8 mouse cellular contexts compared by ENCODE assay signal in genomic region chr13:41606081-41607000, GRCm38 (mm10). TPM values are rescaled to one million over a fixed set of nuclear protein-coding genes. Genes with fewer than 3 reads are reported as not detected.
DNase-seq lines count a peak whose midpoint lies in the region; ATAC-seq and TF ChIP-seq lines count a peak whose summit lies in the region.

No protein-coding gene starts in this region.

- peaks cover 2 to 15% of the 10 kb centered on the region in 2 experiments; a peak in 3 of 4 replicates for H3K4me1 ChIP-seq in MEL (ENCODE audit: control insufficient read depth in 1 of 2, insufficient read depth in 2 of 2, low read length in 2 of 2)
- H3K4me1 ChIP-seq in brown adipose tissue, adult 24 weeks (ENCODE audit: control insufficient read depth, insufficient read depth, insufficient read length, low read length), result no peaks in the 10 kb centered on the region
- H3K4me1 ChIP-seq in forebrain, embryonic 11.5 days (replicated peaks; ENCODE audit: control insufficient read depth, insufficient read depth, low read length), result peaks cover 4% of the 10 kb centered on the region; the same call in 1 of the 2 replicates

- ATAC-seq in forebrain, embryonic 11.5 days (replicated peaks; ENCODE audit: low FRiP score), result peak; percentile 50
- no peak for ATAC-seq in granulocyte monocyte progenitor cell, adult 5-6 weeks (replicated peaks; ENCODE audit: poor library complexity, severe bottlenecking)

- no peak for TF ChIP-seq POLR2A in MEL (IDR thresholded peaks at IDR 0.05; ENCODE audit: control insufficient read depth in 1 of 2, insufficient read depth in 1 of 2, low read depth in 1 of 2, low read length in 2 of 2, poor library complexity in 1 of 2)

- H3K79me2 ChIP-seq in MEL (ENCODE audit: control insufficient read depth, insufficient read depth, low read length, poor library complexity), result peaks cover 14% of the 10 kb centered on the region

- no peak for TF ChIP-seq EP300 in MEL (IDR thresholded peaks at IDR 0.05; ENCODE audit: low read depth in 1 of 2, low read length in 2 of 2)

- TF ChIP-seq CTCF in MEL (IDR thresholded peaks at IDR 0.05 in 2 of 3, conservative IDR thresholded peaks at IDR 0.05 in 1 of 3; ENCODE audit: control insufficient read depth in 1 of 3, insufficient read depth in 1 of 3, low read depth in 2 of 3, low read length in 3 of 3, poor library complexity in 1 of 3, severe bottlenecking in 1 of 3), result no peak

- DNase-seq in MEL (ENCODE audit: low read depth, low spot score), result peak; percentile 68
- peak; percentile 81 for DNase-seq in forebrain, embryonic 11.5 days (ENCODE audit: low spot score)
- DNase-seq in heart, postnatal 10 days, result peak; percentile 66 to 69
- DNase-seq in kidney, postnatal 4 days, result peak; percentile 54 to 67
- peak; percentile 40 for DNase-seq in lung, postnatal 36 days
- DNase-seq in right cerebral cortex, adult 2 months (ENCODE audit: low spot score in 2 of 2), result peak; percentile 43 to 44

- H3K4me2 ChIP-seq in forebrain, embryonic 11.5 days (ENCODE audit: low read depth, low read length, severe bottlenecking), result peak overlapping the region; percentile 69

- no peaks in the 10 kb centered on the region for H3K27me3 ChIP-seq in MEL (ENCODE audit: control insufficient read depth in 1 of 2, insufficient read depth in 2 of 2, low read length in 2 of 2)
- H3K27me3 ChIP-seq in forebrain, embryonic 11.5 days (ENCODE audit: control insufficient read depth, insufficient read depth, low read length), result no peaks in the 10 kb centered on the region

- WGBS in forebrain, embryonic 11.5 days, result 3% methylated on average over 53 of the region's 67 CpGs

- intact Hi-C loops in heart, postnatal 10 days (cut with DNase I), result no loop called here

- H3K4me3 ChIP-seq in MEL (ENCODE audit: control insufficient read depth in 1 of 2, insufficient read depth in 1 of 2, low read depth in 2 of 2, low read length in 2 of 2), result peak overlapping the region; percentile 76 to 95
- H3K4me3 ChIP-seq in brown adipose tissue, adult 24 weeks (ENCODE audit: insufficient read depth, low read depth, low read length), result peak overlapping the region; percentile 97
- peak overlapping the region; percentile 94 for H3K4me3 ChIP-seq in forebrain, embryonic 11.5 days (ENCODE audit: low read depth, low read length)

- no peak for TF ChIP-seq RAD21 in MEL (IDR thresholded peaks at IDR 0.05; ENCODE audit: low read depth, low read length)

- no peaks in the 10 kb centered on the region for H3K9me3 ChIP-seq in MEL (replicated peaks; ENCODE audit: insufficient read depth, low read length)
- no peaks in the 10 kb centered on the region for H3K9me3 ChIP-seq in forebrain, embryonic 11.5 days (ENCODE audit: control insufficient read depth, low read length)

- H3K9ac ChIP-seq in MEL (ENCODE audit: control insufficient read depth, low read depth, low read length, poor library complexity, severe bottlenecking), result peak overlapping the region; percentile 94
- H3K9ac ChIP-seq in forebrain, embryonic 11.5 days (ENCODE audit: low read length), result peak overlapping the region; percentile 95

- peak overlapping the region; percentile 65 for H3K27ac ChIP-seq in MEL (ENCODE audit: control insufficient read depth, low read depth, low read length)
- H3K27ac ChIP-seq in brown adipose tissue, adult 24 weeks (replicated peaks; ENCODE audit: low read depth, low read length), result peak overlapping the region; percentile 82
- peak overlapping the region; percentile 62 for H3K27ac ChIP-seq in forebrain, embryonic 11.5 days (ENCODE audit: low read depth, low read length)

- H3K36me3 ChIP-seq in MEL (ENCODE audit: control insufficient read depth in 1 of 2, insufficient read depth in 2 of 2, low read length in 2 of 2), result peaks cover 0 to 5% of the 10 kb centered on the region in 2 experiments; a peak in 2 of 4 replicates
- no peaks in the 10 kb centered on the region for H3K36me3 ChIP-seq in forebrain, embryonic 11.5 days (ENCODE audit: control insufficient read depth, insufficient read depth, low read length)

TF ChIP-seq in MEL, 35 proteins besides CTCF, POLR2A, EP300 and RAD21:
- TF ChIP-seq USF1 (IDR thresholded peaks at IDR 0.05; ENCODE audit: low read depth, low read length) (no peak), TBP (IDR thresholded peaks at IDR 0.05; ENCODE audit: low read depth, low read length) (0 out of 2 replicates have a peak, but pooled peaks have one; percentile 12), MYB (IDR thresholded peaks at IDR 0.05; ENCODE audit: low read depth, low read length) (no peak), ZC3H11A (IDR thresholded peaks at IDR 0.05; ENCODE audit: low read depth, low read length) (no peak), JUND (IDR thresholded peaks at IDR 0.05; ENCODE audit: low read depth, low read length) (no peak), NELFE (IDR thresholded peaks at IDR 0.05; ENCODE audit: low read depth, low read length) (no peak), MYC (IDR thresholded peaks at IDR 0.05; ENCODE audit: low read depth, low read length) (no peak), MAX (IDR thresholded peaks at IDR 0.05; ENCODE audit: low read length) (no peak), MXI1 (IDR thresholded peaks at IDR 0.05; ENCODE audit: low read depth, low read length) (no peak; the same call in 1 of the 2 replicates), NRF1 (IDR thresholded peaks at IDR 0.05; ENCODE audit: insufficient read depth, low read depth, low read length, poor library complexity, severe bottlenecking) (peak; percentile 48; the same call in 1 of the 2 replicates), MAFK (IDR thresholded peaks at IDR 0.05; ENCODE audit: borderline replicate concordance, low read depth, low read length) (no peak), E2F4 (IDR thresholded peaks at IDR 0.05; ENCODE audit: borderline replicate concordance, low read depth, low read length) (no peak), RCOR1 (IDR thresholded peaks at IDR 0.05; ENCODE audit: low read depth, low read length) (no peak), GATA1 (IDR thresholded peaks at IDR 0.05; ENCODE audit: low read depth, low read length) (peak; percentile 46; the same call in 1 of the 2 replicates), TAL1 (IDR thresholded peaks at IDR 0.05; ENCODE audit: low read length) (no peak), BHLHE40 (IDR thresholded peaks at IDR 0.05; ENCODE audit: borderline replicate concordance, low read depth, low read length) (no peak), ZMIZ1 (IDR thresholded peaks at IDR 0.05; ENCODE audit: low read depth, low read length) (no peak)

RNA-seq across cellular contexts. Expression of gene Tmem170b, which starts 0.6 kb away (rescaled TPM):
- total RNA-seq in MEL (2012; rRNA removed), result 5.2 and 6.5 TPM in 2 replicates
- 1 to 10 TPM in 1 of 2 experiments, not detected in 1; 7.0 TPM for polyA plus RNA-seq in MEL (2012; ENCODE audit: insufficient read depth in 1 of 2, insufficient read length in 2 of 2, low read depth in 1 of 2, low replicate concordance in 2 of 2, missing spikeins in 1 of 2)
- 6.0 and 9.3 TPM in 2 replicates for polyA plus RNA-seq in brown adipose tissue, adult 24 weeks (2012; ENCODE audit: insufficient read depth, insufficient read length, missing spikeins)
- 22.4 and 24.1 TPM in 2 replicates for polyA plus RNA-seq in forebrain, embryonic 11.5 days (2014; fragmentation: Nextera tagmentation; extraction: Ambion mirVana)
- total RNA-seq in heart, postnatal 10 days (2021), result 10 to 100 TPM; 18.6 to 18.8 TPM
- total RNA-seq in granulocyte monocyte progenitor cell, adult 5-6 weeks (2014; fragmentation: Nextera tagmentation), result 23.8 and 24.3 TPM in 2 replicates
- total RNA-seq in granulocyte monocyte progenitor cell, adult 5-6 weeks (2017), result 20.8 and 24.3 TPM in 2 replicates
